Mouse (Mus musculus) heart, adult 9 months (tissue): ENCODE measurements at regions not wholly inside any gene's neighbourhood (a gene's known extent, or its start where the extent isn't known, plus 50 kb on each side); places are given as distances from the start of the nearest gene placed in this dataset.
"Not testable (repeated sequence)": the region's sequence is repeated elsewhere in the genome, so short reads cannot be mapped to it uniquely, and the experiment has no call there.

Experiments
- DNase-seq, 2 experiments: peaks; one replicate each; pipeline ENCODE4 v3.0.0; 2022; ENCODE audit warnings: low spot score in 2 of 2

DNA sequence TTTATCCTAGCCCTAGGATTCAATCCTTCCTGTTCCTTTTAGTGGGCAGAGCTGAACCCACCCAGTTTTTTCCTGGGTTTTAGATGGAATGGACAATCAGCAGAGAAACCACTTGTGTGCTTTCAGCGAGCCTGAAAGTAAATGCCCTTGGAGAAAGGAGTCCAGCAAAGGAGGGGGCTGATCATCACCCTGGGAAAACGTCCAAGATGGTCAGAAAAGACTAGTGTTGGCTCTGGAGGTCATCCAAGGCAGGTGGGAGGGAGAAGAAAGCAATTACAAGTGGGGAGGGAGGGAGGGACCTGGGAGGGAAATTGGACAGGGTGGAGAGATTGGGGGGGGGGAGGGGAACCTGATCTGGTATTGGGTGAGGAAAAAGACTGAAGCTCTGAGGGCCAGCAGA is 55.6 kb upstream of the Zfp366 start:
- no peak for DNase-seq

- DNase-seq = peak; percentile 62 to 66
Measured at GRCm38 (mm10) chr13:99128284-99128691, 56.3 kb upstream of the Zfp366 start.

- no peak for DNase-seq
Measured at GRCm38 (mm10) chr13:99127716-99128115, 56.9 kb upstream of the Zfp366 start.

- not testable (repeated sequence) for DNase-seq
Measured at GRCm38 (mm10) chr13:99126971-99127370, 57.7 kb upstream of the Zfp366 start.

DNA sequence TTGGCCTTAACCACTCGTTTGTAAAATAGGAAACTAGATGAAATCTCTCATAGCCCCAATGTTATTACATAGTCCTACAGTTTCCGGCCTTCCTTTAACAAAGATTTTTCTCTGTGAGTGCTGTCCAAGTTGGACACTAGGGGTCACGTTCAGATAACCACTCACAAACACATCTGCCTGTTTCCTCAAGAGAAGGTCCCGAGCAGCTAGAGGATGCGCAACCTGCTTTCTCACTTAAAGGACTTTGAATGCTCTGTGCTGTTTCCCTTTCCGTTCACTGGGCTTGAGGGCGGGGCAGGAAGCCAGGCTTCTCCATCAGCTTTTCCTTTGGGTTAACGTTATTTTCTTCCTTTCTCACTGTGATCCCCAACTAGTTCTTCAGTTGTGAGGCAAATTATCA is 58.1 kb upstream of the Zfp366 start:
- peak; percentile 48 to 67 for DNase-seq

DNA sequence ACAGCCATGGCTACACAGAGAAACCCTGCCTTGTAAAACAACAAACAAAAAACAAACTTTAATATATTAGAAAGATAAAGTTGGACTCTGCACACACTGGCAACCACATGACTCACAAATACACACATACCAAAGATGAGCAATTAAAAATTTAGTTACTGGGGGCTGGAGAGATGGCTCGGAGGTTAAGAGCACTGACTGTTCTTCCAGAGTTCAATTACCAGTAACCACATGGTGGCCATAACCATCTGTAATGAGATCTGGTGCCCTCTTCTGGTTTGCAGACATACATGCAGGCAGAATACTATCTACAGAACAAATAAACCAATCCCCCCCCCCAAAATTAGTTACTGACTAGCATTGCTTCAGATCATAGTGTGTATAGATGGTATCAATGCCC is 58.7 kb upstream of the Zfp366 start:
- DNase-seq = no peak

DNA sequence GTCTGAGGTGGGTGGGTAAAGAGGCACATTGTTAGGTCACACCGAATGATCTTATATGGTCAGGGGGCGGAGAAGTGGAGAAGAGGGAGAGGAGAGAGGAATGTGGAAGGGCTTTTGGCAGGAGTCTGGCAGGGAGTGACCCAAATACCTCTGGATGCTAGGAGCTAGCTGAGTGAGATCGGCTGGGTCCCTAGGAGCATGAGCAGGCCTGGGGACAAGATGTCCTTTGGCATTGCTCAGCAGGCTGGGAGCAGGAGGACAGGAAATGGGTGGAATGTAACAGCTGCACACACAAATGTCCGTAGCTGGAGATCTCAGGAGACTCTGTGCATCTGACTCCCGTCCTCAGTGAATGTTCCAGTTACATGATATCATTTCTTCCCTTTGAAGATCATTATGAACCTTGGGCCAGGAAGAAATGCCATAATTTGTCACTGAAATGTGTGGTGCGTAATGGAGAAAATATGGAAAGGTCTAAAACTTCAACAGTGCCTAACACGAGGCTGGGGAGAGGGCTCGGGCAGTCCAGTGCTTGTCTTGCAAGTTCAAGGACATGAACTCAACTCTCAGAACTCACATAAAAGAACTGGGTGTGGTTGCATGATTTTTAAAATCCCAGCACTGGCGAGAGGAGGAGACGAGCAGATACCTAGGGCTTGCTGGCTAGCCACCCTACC is 59.6 kb upstream of the Zfp366 start:
- peak; percentile 88 to 94 for DNase-seq

DNA sequence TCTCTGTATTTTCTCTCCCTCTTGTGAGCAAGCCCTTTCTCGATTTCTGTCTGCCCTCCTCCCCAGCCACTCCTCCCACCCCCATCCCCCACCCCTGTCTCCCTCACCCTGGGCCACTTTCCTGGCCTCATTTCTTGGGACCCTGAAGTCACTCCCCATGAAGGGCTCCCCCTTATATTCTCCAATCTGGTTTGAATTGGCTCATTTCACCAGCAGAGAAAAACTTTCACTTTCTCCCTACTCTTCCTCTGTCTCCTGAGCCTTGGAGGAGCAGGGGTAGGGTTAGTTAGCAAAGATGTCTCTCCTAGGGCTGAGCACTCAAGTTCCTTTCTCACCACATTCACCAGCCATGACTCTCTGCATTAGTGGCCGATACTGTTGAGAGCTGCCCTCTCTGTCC is 60.5 kb upstream of the Zfp366 start:
- DNase-seq = no peak

DNA sequence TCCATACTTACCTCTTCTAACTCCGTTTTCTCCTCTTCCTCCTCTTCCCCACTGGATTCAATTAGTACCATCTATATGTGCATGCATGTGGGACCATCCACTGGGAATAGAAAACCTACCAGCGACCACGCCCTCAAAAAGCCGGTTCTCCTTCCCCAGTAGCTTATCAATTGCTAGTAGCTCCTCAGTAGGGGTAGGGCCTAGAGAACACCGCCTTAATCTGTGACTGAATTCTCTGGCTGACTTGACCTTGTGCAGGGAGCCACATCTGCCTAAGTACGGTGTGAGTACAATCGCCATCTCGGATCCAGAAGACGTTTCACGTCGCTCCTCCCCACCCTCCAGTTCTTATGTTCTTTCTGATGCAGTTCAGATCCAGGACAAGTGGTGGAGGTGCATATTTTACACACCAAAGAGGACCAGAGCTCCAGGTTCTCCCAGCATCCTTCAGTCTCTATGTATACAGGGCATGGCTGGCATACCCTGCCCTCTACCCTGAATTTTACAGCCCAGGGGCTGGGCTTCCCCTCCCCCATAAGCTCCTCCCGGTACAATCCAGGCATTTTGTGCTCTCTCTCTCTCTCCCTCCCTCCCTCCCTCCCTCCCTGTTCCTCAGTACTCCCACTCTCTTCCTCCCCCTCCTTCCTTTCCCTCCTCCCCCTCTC is 61.0 kb upstream of the Zfp366 start:
- DNase-seq = no peak

- not testable (repeated sequence) for DNase-seq
Measured at GRCm38 (mm10) chr13:99122539-99122938, 62.1 kb upstream of the Zfp366 start.

DNA sequence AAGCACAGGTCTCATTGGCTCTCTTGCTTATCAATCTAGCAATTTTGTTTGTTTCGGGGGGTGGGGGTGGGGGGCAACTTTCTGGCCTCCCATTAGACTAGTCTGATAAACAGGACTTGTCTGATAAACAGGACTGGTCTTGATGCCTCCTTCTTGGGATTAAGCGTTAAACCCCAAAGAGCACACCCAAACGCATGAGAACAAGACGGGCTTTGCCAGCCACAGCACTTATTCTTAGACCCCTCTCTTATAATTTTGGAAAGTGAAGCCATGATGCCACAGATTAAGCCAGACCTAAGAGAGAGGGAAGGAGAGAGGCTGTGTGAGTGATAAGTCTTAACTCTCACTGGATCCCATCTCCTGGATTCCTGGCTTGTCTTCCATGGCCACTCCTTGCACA is 63.5 kb upstream of the Zfp366 start:
- DNase-seq = no peak

DNA sequence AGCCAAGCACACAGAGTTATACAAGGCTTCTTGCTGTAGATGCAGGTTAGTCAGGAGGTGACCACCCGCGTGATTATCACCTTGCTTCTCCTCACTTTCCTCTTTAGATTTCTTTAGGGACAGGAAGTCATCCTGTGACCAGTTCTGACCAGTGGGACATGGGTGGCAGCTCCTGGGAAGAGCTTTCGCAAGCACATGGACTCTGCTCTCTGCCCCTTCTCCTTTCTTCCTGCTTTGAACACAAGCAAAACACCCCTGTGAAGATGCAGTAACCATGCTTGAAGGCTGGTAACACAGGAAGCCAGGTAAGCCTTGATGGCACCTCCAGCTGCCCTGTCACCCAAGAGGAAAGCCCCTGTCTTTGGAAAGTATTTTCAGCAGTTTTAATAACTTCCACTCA is 64.7 kb upstream of the Zfp366 start:
- DNase-seq = no peak

- no peak for DNase-seq
Measured at GRCm38 (mm10) chr13:99118901-99119300, 65.7 kb upstream of the Zfp366 start.

DNA sequence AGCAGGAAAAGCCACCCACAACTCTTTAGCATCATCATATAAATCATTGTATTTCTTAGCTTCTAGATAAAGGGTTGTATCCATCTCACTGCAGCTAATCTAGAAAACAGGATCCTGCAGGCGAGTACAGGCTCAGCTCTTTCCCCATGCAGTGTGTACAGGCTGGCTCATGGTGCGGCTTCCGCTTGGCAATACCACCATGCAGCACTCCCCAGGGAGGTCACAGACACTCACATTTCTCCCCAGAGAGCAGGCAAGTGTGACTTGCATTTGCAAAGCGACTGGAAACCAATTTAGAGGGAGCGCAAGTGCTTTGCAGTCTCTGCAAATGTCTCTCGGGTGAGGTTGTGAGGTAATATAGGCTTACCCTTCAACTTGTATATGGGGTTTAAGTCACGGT is 69.1 kb upstream of the Zfp366 start:
- no peak for DNase-seq

DNA sequence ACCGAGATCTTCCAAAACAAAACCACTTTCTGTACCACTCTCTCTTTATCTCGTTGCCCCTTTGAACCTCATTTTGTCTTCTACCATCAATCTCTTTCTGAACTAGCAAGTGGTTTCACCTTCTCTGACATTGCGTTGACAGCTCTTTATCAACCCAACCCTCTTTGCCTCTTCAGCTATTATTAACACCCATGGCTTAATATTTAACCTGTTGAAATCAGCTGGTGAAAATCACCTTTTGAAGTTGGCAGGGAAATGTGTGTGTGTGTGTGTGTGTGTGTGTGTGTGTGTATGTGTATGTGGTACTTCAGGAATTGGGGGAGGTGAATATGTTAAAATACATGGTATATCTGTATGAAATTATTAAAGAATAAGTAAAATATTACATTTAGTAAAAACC is 70.1 kb upstream of the Zfp366 start:
- DNase-seq = no peak

GRCm38 (mm10) chr13:99111736-99112386 is 72.8 kb upstream of the Zfp366 start:
- DNase-seq = no peak

DNA sequence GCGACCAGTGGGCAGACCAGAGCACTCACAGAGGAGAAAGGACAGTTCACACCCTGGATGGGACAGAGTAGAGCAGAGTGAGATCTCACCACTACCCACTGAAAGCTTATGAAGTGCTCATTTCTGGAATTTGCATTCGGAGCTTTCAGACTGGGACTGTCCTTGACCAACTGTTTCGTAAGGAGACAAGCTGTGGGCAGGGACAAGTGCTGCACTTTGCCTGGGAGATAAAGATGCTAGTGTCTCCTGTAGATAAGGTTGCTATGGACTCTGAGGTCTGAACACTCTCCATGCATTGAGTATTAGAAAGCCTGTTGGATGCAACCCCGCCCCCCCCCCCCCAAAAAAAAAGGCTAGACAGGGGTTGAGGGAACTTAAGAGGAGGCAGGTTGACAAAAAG is 76.6 kb upstream of the Zfp366 start:
- DNase-seq = no peak

DNA sequence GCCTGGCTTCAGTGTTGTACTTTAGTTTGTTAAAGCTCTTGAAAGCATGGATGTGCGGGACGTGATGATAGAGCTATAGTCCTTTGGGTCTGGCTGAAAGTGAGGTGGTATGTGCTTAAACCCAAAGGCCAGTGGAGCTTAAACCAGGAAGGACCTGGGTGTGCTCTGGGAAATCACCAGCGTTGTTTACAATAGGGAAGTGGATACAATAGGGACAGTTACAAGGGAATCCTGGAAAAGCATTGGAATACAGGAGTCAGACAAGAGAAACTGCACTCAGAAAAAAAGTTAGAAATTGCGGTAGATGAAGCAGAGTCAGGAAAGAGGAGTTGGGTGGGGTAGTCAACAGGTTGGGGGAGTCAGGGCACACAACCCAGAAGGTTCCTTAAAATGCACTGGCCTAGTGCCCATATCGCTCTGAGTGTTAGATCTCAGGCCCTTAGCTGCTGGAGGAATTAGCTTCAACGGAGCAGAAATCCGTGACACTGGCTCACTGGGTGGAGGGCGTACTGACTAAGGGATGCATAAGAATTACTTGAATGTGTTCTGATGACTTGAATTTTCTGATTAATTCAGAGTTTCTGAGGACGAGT is 82.4 kb upstream of the Zfp366 start:
- no peak for DNase-seq

GRCm38 (mm10) chr13:99100430-99101409 is 83.9 kb upstream of the Zfp366 start:
- no peak for DNase-seq

- no peak for DNase-seq
Measured at GRCm38 (mm10) chr13:99099794-99100429, 84.7 kb upstream of the Zfp366 start.

- DNase-seq = no peak
Measured at GRCm38 (mm10) chr13:99099226-99099625, 85.4 kb upstream of the Zfp366 start.
